Mouse (Mus musculus): ENCODE measurements around the gene Lefty1. TPM values are rescaled to one million over a fixed set of nuclear protein-coding genes. Genes with fewer than 3 reads are reported as not detected.
"Not testable (repeated sequence)": the region's sequence is repeated elsewhere in the genome, so short reads cannot be mapped to it uniquely, and the experiment has no call there.

Lefty1 gene
- polyA plus RNA-seq, 1 experiment from 2014 or later, result 1.8 TPM

DNA sequence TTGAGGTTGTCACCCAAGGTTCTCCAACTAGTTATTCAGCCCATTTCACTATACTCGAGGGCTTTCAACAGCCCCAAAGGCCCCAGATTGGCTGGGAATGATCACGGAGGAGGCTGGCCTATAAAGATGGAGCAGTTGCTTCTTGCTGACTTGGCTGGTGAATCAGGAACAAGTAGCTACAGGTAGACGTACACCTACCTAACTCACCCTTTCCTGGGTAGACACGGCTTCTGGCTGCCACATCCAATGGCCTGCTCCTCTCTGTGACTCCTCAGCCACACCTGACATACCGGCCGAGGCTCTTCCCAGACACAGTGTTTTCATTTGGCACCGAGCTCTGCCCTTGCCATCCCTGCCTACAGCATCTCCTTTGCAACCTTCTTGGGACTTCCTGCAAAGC, 32.4 kb downstream of the Lefty1 start:
- Histone ChIP-seq H3K27me3 (no peaks in the 10 kb centered on the region), H3K27ac (no peak overlapping the region), H3K4me2 (replicated peaks) (no peak overlapping the region), H3K36me3 (peaks cover 94% of the 10 kb centered on the region), H3K4me3 (no peak overlapping the region), H3K4me1 (no peaks in the 10 kb centered on the region), H3K9me3 (no peaks in the 10 kb centered on the region), H3K9ac (no peak overlapping the region)
- no peak for ATAC-seq (ENCODE audit: low FRiP score, low read depth)
- 86% methylated on average over 7 of the region's 7 CpGs for WGBS

DNA sequence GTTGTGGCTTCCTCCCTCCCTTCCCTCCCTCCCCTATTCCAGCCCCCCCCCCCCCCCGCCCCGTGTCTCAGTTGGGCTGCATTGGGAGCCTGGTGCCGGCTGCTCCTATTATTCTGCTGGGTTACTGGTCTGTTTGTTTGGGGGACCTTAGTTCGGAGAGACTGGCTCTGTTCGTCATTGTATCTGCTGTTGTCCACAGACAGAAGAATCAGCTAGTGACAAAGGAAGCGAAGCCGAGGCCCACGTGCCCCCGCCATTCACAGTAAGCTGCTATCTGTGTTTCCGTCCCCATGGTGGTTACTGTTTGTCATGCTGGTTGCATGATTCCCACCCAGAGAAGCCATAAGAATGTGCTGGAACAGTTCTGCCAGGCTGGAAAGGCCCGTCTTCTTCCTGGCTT, 38.1 kb downstream of the Lefty1 start:
- Histone ChIP-seq H3K4me1 (no peaks in the 10 kb centered on the region), H3K36me3 (peaks cover 60% of the 10 kb centered on the region), H3K27ac (no peak overlapping the region), H3K9ac (no peak overlapping the region), H3K4me2 (replicated peaks) (no peak overlapping the region), H3K9me3 (no peaks in the 10 kb centered on the region), H3K27me3 (no peaks in the 10 kb centered on the region), H3K4me3 (no peak overlapping the region)
- ATAC-seq (ENCODE audit: low FRiP score, low read depth), result no peak
- 86% methylated on average over 10 of the region's 11 CpGs for WGBS

- Histone ChIP-seq H3K4me1 (no peaks in the 10 kb centered on the region), H3K9ac (no peak overlapping the region), H3K27ac (no peak overlapping the region), H3K27me3 (no peaks in the 10 kb centered on the region), H3K4me2 (replicated peaks) (no peak overlapping the region), H3K4me3 (no peak overlapping the region), H3K9me3 (no peaks in the 10 kb centered on the region), H3K36me3 (peaks cover 47% of the 10 kb centered on the region)
- peak; percentile 38; the same call in 1 of the 2 replicates for ATAC-seq (ENCODE audit: low FRiP score, low read depth)
- 59% methylated on average over 14 of the region's 14 CpGs for WGBS
Observed at GRCm38 (mm10) chr1:180974126-180974746, 39.4 kb downstream of the Lefty1 start.

- Histone ChIP-seq H3K4me1 (no peaks in the 10 kb centered on the region), H3K27me3 (no peaks in the 10 kb centered on the region), H3K4me3 (no peak overlapping the region), H3K4me2 (replicated peaks) (no peak overlapping the region), H3K36me3 (peaks cover 30% of the 10 kb centered on the region), H3K9ac (no peak overlapping the region), H3K9me3 (no peaks in the 10 kb centered on the region), H3K27ac (no peak overlapping the region; the same call in 1 of the 2 replicates)
- ATAC-seq (ENCODE audit: low FRiP score, low read depth), result no peak
- WGBS, result 71% methylated on average over 4 of the region's 4 CpGs
Observed at GRCm38 (mm10) chr1:180976110-180976679, 41.4 kb downstream of the Lefty1 start.

GRCm38 (mm10) chr1:180979484-180980251, 44.8 kb downstream of the Lefty1 start:
- H3K4me2 ChIP-seq (replicated peaks), result no peak overlapping the region
- WGBS, result 79% methylated on average over 24 of the region's 24 CpGs
- no peak for ATAC-seq (ENCODE audit: low FRiP score, low read depth)
- no peaks in the 10 kb centered on the region for H3K4me1 ChIP-seq
- no peaks in the 10 kb centered on the region for H3K27me3 ChIP-seq
- no peak overlapping the region for H3K9ac ChIP-seq
- no peaks in the 10 kb centered on the region; the same call in 1 of the 2 replicates for H3K36me3 ChIP-seq
- no peak overlapping the region for H3K4me3 ChIP-seq
- H3K9me3 ChIP-seq, result no peaks in the 10 kb centered on the region
- no peak overlapping the region for H3K27ac ChIP-seq

- Histone ChIP-seq H3K9me3 (no peaks in the 10 kb centered on the region), H3K27me3 (no peaks in the 10 kb centered on the region), H3K4me1 (no peaks in the 10 kb centered on the region), H3K4me3 (no peak overlapping the region), H3K4me2 (replicated peaks) (no peak overlapping the region), H3K9ac (no peak overlapping the region), H3K27ac (no peak overlapping the region), H3K36me3 (no peaks in the 10 kb centered on the region; the same call in 1 of the 2 replicates)
- 66% methylated on average over 2 of the region's 2 CpGs for WGBS
- no peak for ATAC-seq (ENCODE audit: low FRiP score, low read depth)
Observed at GRCm38 (mm10) chr1:180980464-180980863, 45.6 kb downstream of the Lefty1 start.

DNA sequence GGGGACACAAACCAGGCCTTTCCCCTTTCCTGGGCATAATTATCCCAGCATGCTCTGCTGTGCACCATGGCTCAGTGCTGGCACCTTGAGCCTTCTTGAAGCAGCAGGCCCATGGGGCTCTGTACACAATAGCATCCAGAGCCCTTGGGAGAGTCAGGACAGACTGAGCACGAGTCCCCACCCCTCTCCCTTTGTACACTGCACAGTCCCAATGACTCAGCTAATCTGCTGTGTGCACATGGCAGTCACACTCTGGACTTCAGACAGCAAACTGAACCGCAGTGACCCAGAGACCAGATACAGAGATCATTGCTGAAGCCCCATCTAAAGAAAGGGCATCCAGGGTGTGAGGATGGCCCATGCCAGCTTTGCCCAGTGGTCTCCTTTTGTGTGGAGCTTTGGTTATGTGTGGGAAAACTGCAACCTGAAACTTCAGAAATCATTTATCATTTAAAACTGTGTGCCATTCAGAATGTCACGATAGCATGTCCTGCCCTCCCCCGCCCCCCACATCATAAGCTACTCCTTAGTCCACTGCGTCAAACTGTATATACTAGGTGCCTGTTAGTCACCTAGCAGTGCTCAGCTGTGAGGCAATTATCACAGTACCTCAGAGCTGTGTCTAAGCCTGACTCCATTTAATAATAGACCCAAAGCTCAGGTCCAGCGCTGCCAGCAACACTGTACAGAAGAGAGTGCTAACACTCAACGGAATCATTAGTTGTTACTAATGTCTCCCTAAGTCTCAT, 46.6 kb downstream of the Lefty1 start:
- H3K4me1 ChIP-seq; H3K9me3 ChIP-seq; H3K36me3 ChIP-seq; H3K27ac ChIP-seq; H3K4me3 ChIP-seq; H3K9ac ChIP-seq; H3K27me3 ChIP-seq; H3K4me2 ChIP-seq (replicated peaks); ATAC-seq (ENCODE audit: low FRiP score, low read depth): not testable (repeated sequence)
- 79% methylated on average over 7 of the region's 7 CpGs for WGBS

DNA sequence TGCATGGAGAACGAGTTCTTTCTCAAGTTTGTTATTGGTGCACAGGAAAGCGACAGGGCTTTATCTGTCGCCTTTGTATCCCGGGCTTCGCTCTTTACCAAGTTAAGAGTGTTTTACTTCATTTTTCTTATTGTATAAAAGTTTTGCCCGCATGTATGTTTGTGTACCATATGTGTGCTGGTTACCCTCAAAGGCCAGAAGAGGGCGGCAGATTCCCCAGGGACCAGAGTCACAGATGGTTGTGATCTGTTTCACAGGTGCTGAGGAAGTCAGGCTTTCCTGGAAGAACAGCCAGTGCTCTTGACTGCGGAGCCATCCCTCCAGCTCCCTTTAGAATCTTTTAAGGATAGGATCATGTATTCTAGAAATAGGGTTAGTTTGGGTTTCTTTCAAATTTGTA, 51.9 kb downstream of the Lefty1 start:
- Histone ChIP-seq H3K4me2 (replicated peaks) (no peak overlapping the region), H3K27me3 (no peaks in the 10 kb centered on the region), H3K4me3 (no peak overlapping the region), H3K9me3 (no peaks in the 10 kb centered on the region), H3K9ac (no peak overlapping the region), H3K36me3 (no peaks in the 10 kb centered on the region), H3K27ac (no peak overlapping the region), H3K4me1 (no peaks in the 10 kb centered on the region)
- 86% methylated on average over 8 of the region's 8 CpGs for WGBS
- no peak for ATAC-seq (ENCODE audit: low FRiP score, low read depth)

DNA sequence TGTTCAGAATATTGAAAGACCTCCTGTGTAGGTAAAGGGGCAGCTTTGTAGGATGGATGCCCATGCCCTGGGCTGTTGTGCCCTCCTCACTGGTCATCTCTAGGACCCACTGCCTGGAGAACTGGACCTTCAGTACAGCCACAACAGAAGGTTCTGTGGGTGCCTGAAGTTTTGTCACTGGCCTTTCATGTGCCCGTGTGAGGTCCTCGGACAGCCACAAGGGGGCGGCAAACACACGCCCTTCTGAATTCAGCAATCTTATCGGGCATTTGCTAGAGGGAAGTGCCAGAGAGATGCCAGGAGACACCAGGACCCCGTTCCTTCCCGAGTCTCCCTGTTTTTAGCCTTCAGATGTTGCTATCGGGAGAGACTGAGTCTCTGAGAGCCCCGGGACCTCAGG, 52.9 kb downstream of the Lefty1 start:
- no peak for ATAC-seq (ENCODE audit: low FRiP score, low read depth)
- H3K9me3 ChIP-seq, result no peaks in the 10 kb centered on the region
- H3K4me2 ChIP-seq (replicated peaks), result peak overlapping the region; percentile 36; the same call in 1 of the 2 replicates
- no peaks in the 10 kb centered on the region for H3K4me1 ChIP-seq
- H3K4me3 ChIP-seq, result no peak overlapping the region
- no peak overlapping the region for H3K27ac ChIP-seq
- 0 out of 2 replicates have a peak overlapping the region, but pooled peaks have one; percentile 43 for H3K9ac ChIP-seq
- 2% methylated on average over 9 of the region's 9 CpGs for WGBS
- no peaks in the 10 kb centered on the region for H3K36me3 ChIP-seq
- H3K27me3 ChIP-seq, result no peaks in the 10 kb centered on the region

Other genes starting within 250 kb of the Lefty1 start
- 0.34 and 0.46 TPM in 2 replicates for gene Mixl1, start 238.0 kb upstream of the Lefty1 start, polyA plus RNA-seq (2015; fragmentation: Nextera tagmentation; extraction: Ambion mirVana)
- 25.0 and 25.4 TPM in 2 replicates for gene Acbd3, start 209.0 kb upstream of the Lefty1 start, polyA plus RNA-seq (2015; fragmentation: Nextera tagmentation; extraction: Ambion mirVana)
- 3,132 and 3,199 TPM in 2 replicates for gene H3f3a, start 121.1 kb upstream of the Lefty1 start, polyA plus RNA-seq (2015; fragmentation: Nextera tagmentation; extraction: Ambion mirVana)
- 39.3 and 40.7 TPM in 2 replicates for gene Sde2, start 83.9 kb upstream of the Lefty1 start, polyA plus RNA-seq (2015; fragmentation: Nextera tagmentation; extraction: Ambion mirVana)
- 0.27 TPM in 2 replicates for gene Lefty2, start 41.9 kb upstream of the Lefty1 start, polyA plus RNA-seq (2015; fragmentation: Nextera tagmentation; extraction: Ambion mirVana)
- 112 and 113 TPM in 2 replicates for gene Pycr2, start 30.7 kb upstream of the Lefty1 start, polyA plus RNA-seq (2015; fragmentation: Nextera tagmentation; extraction: Ambion mirVana)
- gene Tmem63a, start 7.3 kb downstream of the Lefty1 start, polyA plus RNA-seq (2015; fragmentation: Nextera tagmentation; extraction: Ambion mirVana), result 16.2 and 17.7 TPM in 2 replicates
- 4.2 and 4.3 TPM in 2 replicates for gene Ephx1, start 85.9 kb downstream of the Lefty1 start, polyA plus RNA-seq (2015; fragmentation: Nextera tagmentation; extraction: Ambion mirVana)
- not detected in 2 replicates for gene 9130409I23Rik, start 116.2 kb downstream of the Lefty1 start, polyA plus RNA-seq (2015; fragmentation: Nextera tagmentation; extraction: Ambion mirVana)
- 49.0 and 52.5 TPM in 2 replicates for gene Nvl, start 209.2 kb downstream of the Lefty1 start, polyA plus RNA-seq (2015; fragmentation: Nextera tagmentation; extraction: Ambion mirVana)
- 94.1 and 96.1 TPM in 2 replicates for gene Cnih4, start 209.7 kb downstream of the Lefty1 start, polyA plus RNA-seq (2015; fragmentation: Nextera tagmentation; extraction: Ambion mirVana)

All from limb, embryonic 13.5 days (tissue).